Mouse (Mus musculus) CD4-positive naive resting alpha-beta T cell, adult 57 days (primary cell): ENCODE results near the gene Slc15a3. TPM values are rescaled to one million over a fixed set of nuclear protein-coding genes. Genes with fewer than 3 reads are reported as not detected.

Experiments
- total RNA-seq: library from RNA; stranded (reverse); gene quantifications from one replicate; pipeline ENCODE4 v1.2.4, GENCODE M21; 2023

Slc15a3 gene
- total RNA-seq: 2.1 TPM

DNA sequence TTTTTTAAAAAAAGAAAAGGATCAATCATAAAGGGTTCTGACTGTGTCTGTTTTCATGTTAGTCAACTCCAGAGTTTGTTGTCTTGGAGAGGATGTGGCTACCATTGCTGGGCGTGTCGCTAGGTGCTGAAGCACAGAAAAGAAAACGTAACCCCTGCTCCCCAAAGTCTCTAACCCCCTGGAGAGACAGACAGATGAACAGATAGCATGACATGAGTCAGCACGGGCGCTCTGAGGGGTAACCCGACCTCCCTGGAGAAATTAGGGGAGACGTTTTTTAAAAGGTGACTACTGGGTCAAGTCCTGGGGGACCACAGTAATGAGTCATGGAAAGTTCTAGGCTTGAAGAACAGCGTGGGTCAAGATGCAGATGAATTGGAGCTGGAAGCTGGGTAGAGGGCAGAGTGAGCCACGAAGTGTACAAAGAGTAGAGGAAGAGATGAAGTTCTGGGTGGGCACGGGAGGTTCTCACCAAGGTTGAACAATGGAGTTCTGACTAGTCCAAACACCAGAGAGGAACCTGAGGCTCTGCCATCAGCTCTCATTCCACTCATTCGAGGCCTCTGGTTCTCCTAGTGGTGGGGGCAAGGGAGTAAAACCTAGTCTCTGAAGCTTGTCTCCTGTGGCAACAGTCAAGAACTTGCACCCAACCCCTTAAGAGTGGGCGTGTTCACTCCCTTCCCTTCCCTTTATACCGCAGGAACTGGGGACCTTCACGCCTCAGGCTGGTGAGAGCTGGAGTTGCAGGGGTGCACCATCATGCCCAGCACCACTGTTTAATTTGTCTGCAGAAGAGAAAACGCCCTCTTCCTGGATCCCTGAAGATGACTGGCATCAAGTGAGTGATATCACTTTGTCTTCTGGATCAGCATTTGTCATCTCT lies at the start of gene Slc15a3:
Gene Slc15a3, plus strand, starts transcription at position 718 of the 883 bp plus-strand sequence.

GRCm38 (mm10) chr19:10829436-10830175 lies 9.9 kb upstream of the Slc15a3 start, which contains the start of gene Cd6:
Gene Cd6, minus strand, starts transcription at chr19:10830058.

DNA sequence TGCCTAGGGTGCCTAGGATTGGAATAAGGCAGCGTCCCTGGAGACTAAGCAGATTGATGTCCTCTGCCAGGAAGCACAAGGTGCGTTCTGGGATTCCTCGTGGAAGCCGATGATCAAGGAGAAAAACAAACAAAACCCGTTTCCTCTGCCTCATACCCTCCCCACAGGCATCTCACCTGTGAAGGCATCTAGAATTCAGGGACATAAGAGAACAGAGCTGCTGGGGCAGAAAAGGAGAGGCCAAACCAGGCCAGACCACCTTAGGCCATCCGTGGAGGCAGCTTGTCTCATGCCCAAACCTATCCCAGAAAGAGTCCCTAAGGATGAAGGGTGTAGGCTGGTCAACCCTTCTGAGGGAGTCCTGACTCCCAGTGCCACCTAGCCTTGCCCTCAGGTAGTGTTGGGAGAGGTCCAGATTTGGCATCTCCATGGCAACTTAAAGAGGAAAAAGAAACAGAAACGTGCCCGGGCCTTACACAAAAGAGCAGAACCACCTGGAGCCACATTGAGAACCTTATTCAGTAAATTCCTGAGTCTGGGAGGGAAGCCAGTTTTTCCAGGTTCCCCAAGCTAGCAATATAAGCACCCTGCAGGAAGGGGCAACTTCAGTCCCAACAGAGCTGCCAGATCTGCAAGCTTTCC lies 30.5 kb downstream of the Slc15a3 start, which contains the start of gene Tmem132a:
Gene Tmem132a, minus strand, starts transcription at position 55 of the 642 bp plus-strand sequence.

GRCm38 (mm10) chr19:10881426-10882154 lies 42.1 kb downstream of the Slc15a3 start, which contains the start of gene Tmem109:
Gene Tmem109, minus strand, starts transcription at chr19:10882001.

DNA sequence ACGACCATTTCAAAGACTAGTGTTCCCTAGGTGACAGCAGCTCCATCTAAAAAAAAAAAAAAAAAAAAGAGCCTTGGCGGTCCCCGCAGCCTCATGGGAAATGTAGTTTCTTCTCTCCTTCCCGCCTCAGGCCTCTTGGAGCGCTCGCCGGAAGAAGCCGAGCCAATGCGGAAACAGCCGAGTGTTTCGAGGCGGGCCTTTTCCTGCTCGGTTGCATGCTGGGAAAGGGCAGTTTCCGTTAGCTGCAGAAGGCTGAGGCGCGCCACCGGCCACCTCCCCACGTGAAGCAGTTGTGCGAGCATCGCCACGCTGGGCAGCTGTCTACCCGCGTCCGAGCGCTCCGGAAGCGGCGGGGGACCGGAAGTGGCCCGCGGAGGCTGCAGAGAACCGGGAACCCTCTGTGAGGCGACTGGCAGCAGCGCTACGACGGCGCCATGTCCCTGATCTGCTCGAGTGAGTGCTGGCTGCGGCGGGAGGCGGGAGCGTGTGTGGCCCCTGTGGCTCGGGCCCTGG lies 55.5 kb downstream of the Slc15a3 start, which contains the start of gene Prpf19:
Gene Prpf19, plus strand, starts transcription at position 216 of the 513 bp plus-strand sequence.

Other genes starting within 250 kb of the Slc15a3 start
- gene Ddb1, start 234.4 kb upstream of the Slc15a3 start, total RNA-seq: 225 TPM
- gene Tkfc, start 234.1 kb upstream of the Slc15a3 start, total RNA-seq: 9.8 TPM
- gene Vwce, start 205.5 kb upstream of the Slc15a3 start, total RNA-seq: 11.3 TPM
- not detected for gene Pga5, start 161.7 kb upstream of the Slc15a3 start, total RNA-seq
- gene Vps37c, start 151.0 kb upstream of the Slc15a3 start, total RNA-seq: 24.4 TPM
- 341 TPM for gene Cd5, start 100.7 kb upstream of the Slc15a3 start, total RNA-seq
- 291 TPM for gene Cd6, start 9.7 kb upstream of the Slc15a3 start, total RNA-seq
- gene Tmem132a, start 30.2 kb downstream of the Slc15a3 start, total RNA-seq: 0.44 TPM
- gene Tmem109, start 42.3 kb downstream of the Slc15a3 start, total RNA-seq: 27.3 TPM
- 109 TPM for gene Prpf19, start 55.5 kb downstream of the Slc15a3 start, total RNA-seq
- not detected for gene Zp1, start 80.9 kb downstream of the Slc15a3 start, total RNA-seq
- gene Ptgdr2, start 97.4 kb downstream of the Slc15a3 start, total RNA-seq: not detected
- 25.2 TPM for gene Ccdc86, start 109.5 kb downstream of the Slc15a3 start, total RNA-seq
- gene Ms4a10, start 134.9 kb downstream of the Slc15a3 start, total RNA-seq: not detected
- gene Ms4a15, start 153.5 kb downstream of the Slc15a3 start, total RNA-seq: not detected
- gene Ms4a18, start 178.3 kb downstream of the Slc15a3 start, total RNA-seq: not detected
- gene Ms4a8a, start 241.4 kb downstream of the Slc15a3 start, total RNA-seq: 1.5 TPM